In the genomic region with DNA sequence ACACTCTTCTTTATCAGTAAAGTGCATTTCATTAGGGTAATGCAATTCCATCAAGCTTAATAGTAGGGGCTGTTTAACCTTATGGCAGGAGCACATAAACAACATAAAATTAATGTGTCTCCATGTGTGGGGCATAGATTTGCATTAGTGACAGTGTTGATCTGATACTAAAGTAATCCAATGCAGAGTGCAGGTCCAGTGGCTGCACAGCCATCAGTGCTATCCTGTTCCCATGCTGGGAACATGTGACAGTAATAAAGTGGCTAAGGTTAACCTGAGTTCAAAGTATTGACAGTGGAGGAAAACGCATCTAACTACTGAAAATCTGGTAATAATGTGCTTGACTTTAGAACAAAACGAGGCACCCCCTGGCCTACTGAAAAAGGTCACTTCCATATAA, we compare ENCODE assay signal across 15 mouse cellular contexts.
DNase-seq lines count a peak whose midpoint lies in the region; ATAC-seq lines count a peak whose summit lies in the region.
"Had no signal": no experiment of that assay in that cellular context is flagged by ENCODE, and none has a peak within 500 bp of the region (broad histone marks: within the 10 kb centered on the region; RNA-seq: fewer than 3 reads in every experiment).

No protein-coding gene starts in this region.

- no peaks in the 10 kb centered on the region for H3K36me3 ChIP-seq in forebrain, embryonic 12.5 days (replicated peaks)
- H3K36me3 ChIP-seq in forebrain, embryonic 16.5 days (ENCODE audit: control insufficient read depth, insufficient read depth), result no peaks in the 10 kb centered on the region
- no peaks in the 10 kb centered on the region for H3K36me3 ChIP-seq in midbrain, embryonic 14.5 days (ENCODE audit: control insufficient read depth, insufficient read depth, low read length)
- no peaks in the 10 kb centered on the region for H3K36me3 ChIP-seq in midbrain, embryonic 11.5 days (ENCODE audit: control insufficient read depth, insufficient read depth, low read length)
- H3K36me3 ChIP-seq in hindbrain, embryonic 15.5 days, result no peaks in the 10 kb centered on the region
- no peaks in the 10 kb centered on the region for H3K36me3 ChIP-seq in neural tube, embryonic 14.5 days (ENCODE audit: control insufficient read depth, insufficient read depth, low read length)
- no peaks in the 10 kb centered on the region for H3K36me3 ChIP-seq in heart, embryonic 11.5 days (ENCODE audit: control insufficient read depth, insufficient read depth, low read length)
- H3K36me3 ChIP-seq: embryonic facial prominence, embryonic 13.5 days; heart, embryonic 15.5 days; lung, embryonic 15.5 days had no signal

- H3K4me1 ChIP-seq in forebrain, embryonic 12.5 days, result 0 out of 2 replicates have a peak, but pooled peaks cover 3% of the 10 kb centered on the region
- H3K4me1 ChIP-seq in forebrain, embryonic 16.5 days (replicated peaks; ENCODE audit: control insufficient read depth, insufficient read depth, low read length), result no peaks in the 10 kb centered on the region; the same call in 1 of the 2 replicates
- H3K4me1 ChIP-seq in midbrain, embryonic 14.5 days (ENCODE audit: control insufficient read depth, insufficient read depth, low read length), result no peaks in the 10 kb centered on the region
- H3K4me1 ChIP-seq in midbrain, embryonic 11.5 days (ENCODE audit: control insufficient read depth, insufficient read depth, low read length), result no peaks in the 10 kb centered on the region
- peaks cover 15% of the 10 kb centered on the region for H3K4me1 ChIP-seq in hindbrain, embryonic 15.5 days (replicated peaks)
- H3K4me1 ChIP-seq in neural tube, embryonic 14.5 days (ENCODE audit: control insufficient read depth, insufficient read depth, low read length), result peaks cover 15% of the 10 kb centered on the region; the same call in 1 of the 2 replicates
- H3K4me1 ChIP-seq in heart, embryonic 11.5 days (ENCODE audit: control insufficient read depth, insufficient read depth, low read length), result no peaks in the 10 kb centered on the region
- H3K4me1 ChIP-seq: embryonic facial prominence, embryonic 13.5 days; heart, embryonic 15.5 days; lung, embryonic 15.5 days; megakaryocyte, embryonic 14.5 days had no signal

- no peaks in the 10 kb centered on the region for H3K9me3 ChIP-seq in forebrain, embryonic 12.5 days
- H3K9me3 ChIP-seq in forebrain, embryonic 16.5 days (ENCODE audit: control insufficient read depth, low read length), result no peaks in the 10 kb centered on the region
- H3K9me3 ChIP-seq in midbrain, embryonic 14.5 days (ENCODE audit: control insufficient read depth, low read length), result no peaks in the 10 kb centered on the region
- H3K9me3 ChIP-seq in midbrain, embryonic 11.5 days (ENCODE audit: control insufficient read depth, low read length), result no peaks in the 10 kb centered on the region
- no peaks in the 10 kb centered on the region for H3K9me3 ChIP-seq in hindbrain, embryonic 15.5 days
- no peaks in the 10 kb centered on the region for H3K9me3 ChIP-seq in neural tube, embryonic 14.5 days (ENCODE audit: control insufficient read depth, low read length)
- no peaks in the 10 kb centered on the region for H3K9me3 ChIP-seq in heart, embryonic 11.5 days (replicated peaks; ENCODE audit: control insufficient read depth, low read length)
- H3K9me3 ChIP-seq: embryonic facial prominence, embryonic 13.5 days; heart, embryonic 15.5 days; lung, embryonic 15.5 days had no signal

- H3K9ac ChIP-seq in forebrain, embryonic 12.5 days, result no peak overlapping the region
- H3K9ac ChIP-seq in forebrain, embryonic 16.5 days (replicated peaks; ENCODE audit: low read depth, low read length), result no peak overlapping the region
- no peak overlapping the region for H3K9ac ChIP-seq in midbrain, embryonic 14.5 days (replicated peaks; ENCODE audit: low read length)
- H3K9ac ChIP-seq in midbrain, embryonic 11.5 days (ENCODE audit: low read length), result no peak overlapping the region
- H3K9ac ChIP-seq in hindbrain, embryonic 15.5 days, result no peak overlapping the region
- no peak overlapping the region for H3K9ac ChIP-seq in neural tube, embryonic 14.5 days (replicated peaks; ENCODE audit: low read depth, low read length)
- H3K9ac ChIP-seq in heart, embryonic 11.5 days (ENCODE audit: low read depth, low read length), result no peak overlapping the region
- H3K9ac ChIP-seq: embryonic facial prominence, embryonic 13.5 days; heart, embryonic 15.5 days; lung, embryonic 15.5 days had no signal

- DNase-seq in midbrain, embryonic 14.5 days, result no peak
- no peak for DNase-seq in midbrain, embryonic 11.5 days (ENCODE audit: low spot score, missing footprints)
- no peak for DNase-seq in thymus, postnatal 14 days
- DNase-seq: adrenal gland, adult 8-10 months; cerebellum, adult 9-10 months had no signal

- no peaks in the 10 kb centered on the region for H3K27me3 ChIP-seq in forebrain, embryonic 12.5 days
- H3K27me3 ChIP-seq in forebrain, embryonic 16.5 days (replicated peaks; ENCODE audit: control insufficient read depth, insufficient read depth, low read length), result no peaks in the 10 kb centered on the region
- no peaks in the 10 kb centered on the region for H3K27me3 ChIP-seq in midbrain, embryonic 14.5 days (ENCODE audit: control insufficient read depth, insufficient read depth, low read length)
- no peaks in the 10 kb centered on the region for H3K27me3 ChIP-seq in midbrain, embryonic 11.5 days (ENCODE audit: control insufficient read depth, insufficient read depth, low read length)
- H3K27me3 ChIP-seq in hindbrain, embryonic 15.5 days, result no peaks in the 10 kb centered on the region
- no peaks in the 10 kb centered on the region for H3K27me3 ChIP-seq in neural tube, embryonic 14.5 days (ENCODE audit: control insufficient read depth, insufficient read depth, low read length)
- H3K27me3 ChIP-seq in heart, embryonic 11.5 days (ENCODE audit: control insufficient read depth, insufficient read depth, low read length), result no peaks in the 10 kb centered on the region
- H3K27me3 ChIP-seq: embryonic facial prominence, embryonic 13.5 days; heart, embryonic 15.5 days; lung, embryonic 15.5 days; megakaryocyte, embryonic 14.5 days had no signal

- H3K4me3 ChIP-seq in forebrain, embryonic 12.5 days (replicated peaks), result no peak overlapping the region
- H3K4me3 ChIP-seq in forebrain, embryonic 16.5 days (replicated peaks; ENCODE audit: low read length), result no peak overlapping the region
- H3K4me3 ChIP-seq in midbrain, embryonic 14.5 days (replicated peaks; ENCODE audit: low read depth, low read length), result no peak overlapping the region
- H3K4me3 ChIP-seq in midbrain, embryonic 11.5 days (ENCODE audit: low read depth, low read length), result no peak overlapping the region
- no peak overlapping the region for H3K4me3 ChIP-seq in hindbrain, embryonic 15.5 days
- no peak overlapping the region for H3K4me3 ChIP-seq in neural tube, embryonic 14.5 days (ENCODE audit: low read depth, low read length)
- H3K4me3 ChIP-seq in heart, embryonic 11.5 days (ENCODE audit: low read depth, low read length), result no peak overlapping the region
- H3K4me3 ChIP-seq: embryonic facial prominence, embryonic 13.5 days; heart, embryonic 15.5 days; lung, embryonic 15.5 days; megakaryocyte, embryonic 14.5 days had no signal

- ATAC-seq in forebrain, embryonic 12.5 days (ENCODE audit: low FRiP score), result peak; percentile 68
- no peak for ATAC-seq in forebrain, embryonic 16.5 days
- peak; percentile 40; the same call in 1 of the 2 replicates for ATAC-seq in midbrain, embryonic 14.5 days (ENCODE audit: low FRiP score, low TSS enrichment)
- ATAC-seq in midbrain, embryonic 11.5 days (ENCODE audit: low FRiP score), result no peak
- peak; percentile 82 for ATAC-seq in hindbrain, embryonic 15.5 days (ENCODE audit: low FRiP score, low read depth)
- peak; percentile 89 for ATAC-seq in neural tube, embryonic 14.5 days (ENCODE audit: low read depth)
- no peak for ATAC-seq in heart, embryonic 11.5 days (replicated peaks; ENCODE audit: insufficient number of reproducible peaks, low FRiP score, low TSS enrichment)

- no peak overlapping the region for H3K27ac ChIP-seq in forebrain, embryonic 12.5 days
- H3K27ac ChIP-seq in forebrain, embryonic 16.5 days (ENCODE audit: low read length), result no peak overlapping the region
- H3K27ac ChIP-seq in midbrain, embryonic 14.5 days (replicated peaks; ENCODE audit: low read depth, low read length), result no peak overlapping the region
- no peak overlapping the region for H3K27ac ChIP-seq in midbrain, embryonic 11.5 days (ENCODE audit: low read depth, low read length)
- peak overlapping the region; percentile 20; the same call in 1 of the 2 replicates for H3K27ac ChIP-seq in hindbrain, embryonic 15.5 days (replicated peaks)
- H3K27ac ChIP-seq in neural tube, embryonic 14.5 days (ENCODE audit: low read depth, low read length), result no peak overlapping the region
- H3K27ac ChIP-seq in heart, embryonic 11.5 days (ENCODE audit: low read depth, low read length), result no peak overlapping the region
- H3K27ac ChIP-seq: embryonic facial prominence, embryonic 13.5 days; heart, embryonic 15.5 days; lung, embryonic 15.5 days had no signal

- WGBS in forebrain, embryonic 12.5 days, result 66% methylated on average over 2 of the region's 2 CpGs
- 78% methylated on average over 2 of the region's 2 CpGs for WGBS in forebrain, embryonic 16.5 days
- WGBS in midbrain, embryonic 14.5 days, result 83% methylated on average over 2 of the region's 2 CpGs
- 77% methylated on average over 2 of the region's 2 CpGs for WGBS in midbrain, embryonic 11.5 days
- 25% methylated on average over 2 of the region's 2 CpGs for WGBS in hindbrain, embryonic 15.5 days
- WGBS in neural tube, embryonic 14.5 days, result 13% methylated on average over 2 of the region's 2 CpGs
- 52% methylated on average over 2 of the region's 2 CpGs for WGBS in heart, embryonic 11.5 days (ENCODE audit: insufficient replicate concordance)

- no peak overlapping the region for H3K4me2 ChIP-seq in forebrain, embryonic 12.5 days
- no peak overlapping the region for H3K4me2 ChIP-seq in forebrain, embryonic 16.5 days (ENCODE audit: low read length)
- no peak overlapping the region for H3K4me2 ChIP-seq in midbrain, embryonic 14.5 days (ENCODE audit: low read length)
- H3K4me2 ChIP-seq in midbrain, embryonic 11.5 days, result no peak overlapping the region
- H3K4me2 ChIP-seq in hindbrain, embryonic 15.5 days, result no peak overlapping the region
- no peak overlapping the region for H3K4me2 ChIP-seq in neural tube, embryonic 14.5 days (ENCODE audit: low read depth, low read length)
- no peak overlapping the region for H3K4me2 ChIP-seq in heart, embryonic 11.5 days
- H3K4me2 ChIP-seq: embryonic facial prominence, embryonic 13.5 days; heart, embryonic 15.5 days; liver, embryonic 11.5 days; lung, embryonic 15.5 days had no signal

Comparison
In these comparisons a context has a peak if more than half of its experiments do, and no peak if none do; other contexts are left out.
1. ATAC-seq: peak in forebrain, embryonic 12.5 days (single experiment), midbrain, embryonic 14.5 days (single experiment), hindbrain, embryonic 15.5 days (single experiment) and neural tube, embryonic 14.5 days (single experiment); none in forebrain, embryonic 16.5 days (single experiment), midbrain, embryonic 11.5 days (single experiment) and heart, embryonic 11.5 days (single experiment).